In genomic region chr5:92196895-92197811, GRCm38 (mm10) we compare ENCODE assay signal across 13 mouse cellular contexts. TPM values are rescaled to one million over a fixed set of nuclear protein-coding genes. Genes with fewer than 3 reads are reported as not detected.
DNase-seq lines count a peak whose midpoint lies in the region; ATAC-seq lines count a peak whose summit lies in the region.
"Had no signal": no experiment of that assay in that cellular context is flagged by ENCODE, and none has a peak within 500 bp of the region (broad histone marks: within the 10 kb centered on the region; RNA-seq: fewer than 3 reads in every experiment).

No protein-coding gene starts in this region.

- 91% methylated on average over 15 of the region's 15 CpGs for WGBS in midbrain, embryonic 11.5 days
- WGBS in midbrain, embryonic 10.5 days = 91% methylated on average over 15 of the region's 15 CpGs
- WGBS in hindbrain, embryonic 14.5 days = 54% methylated on average over 15 of the region's 15 CpGs
- 51% methylated on average over 15 of the region's 15 CpGs for WGBS in neural tube, embryonic 15.5 days
- WGBS in heart, embryonic 11.5 days (ENCODE audit: insufficient replicate concordance) = 84% methylated on average over 15 of the region's 15 CpGs

- DNase-seq in midbrain, embryonic 11.5 days (ENCODE audit: low spot score, missing footprints) = peak; percentile 80
- no peak for DNase-seq in midbrain, embryonic 10.5 days (ENCODE audit: low spot score)
- peak; percentile 38 for DNase-seq in hindbrain, embryonic 14.5 days (ENCODE audit: low spot score)
- DNase-seq in layer of hippocampus, postnatal 36 days = no peak
- DNase-seq: gastrocnemius, postnatal 36 days had no signal

- H3K9ac ChIP-seq in midbrain, embryonic 11.5 days (ENCODE audit: low read length) = no peak overlapping the region
- no peak overlapping the region for H3K9ac ChIP-seq in hindbrain, embryonic 14.5 days
- H3K9ac ChIP-seq in neural tube, embryonic 15.5 days (replicated peaks) = no peak overlapping the region
- no peak overlapping the region for H3K9ac ChIP-seq in heart, embryonic 11.5 days (ENCODE audit: low read depth, low read length)
- H3K9ac ChIP-seq: liver, embryonic 14.5 days had no signal

- ATAC-seq in midbrain, embryonic 11.5 days (ENCODE audit: low FRiP score) = peak; percentile 46; the same call in 1 of the 2 replicates
- 0 out of 2 replicates have a peak, but pooled peaks have one; percentile 27 for ATAC-seq in erythroid progenitor cell, adult 5-6 weeks (replicated peaks; ENCODE audit: low FRiP score, poor library complexity, severe bottlenecking)
- peak; percentile 63 for ATAC-seq in hindbrain, embryonic 14.5 days (ENCODE audit: low FRiP score)
- peak; percentile 60; the same call in 1 of the 2 replicates for ATAC-seq in neural tube, embryonic 15.5 days (ENCODE audit: low FRiP score)
- no peak for ATAC-seq in heart, embryonic 11.5 days (replicated peaks; ENCODE audit: insufficient number of reproducible peaks, low FRiP score, low TSS enrichment)

- H3K27ac ChIP-seq in midbrain, embryonic 11.5 days (ENCODE audit: low read depth, low read length) = no peak overlapping the region
- no peak overlapping the region for H3K27ac ChIP-seq in midbrain, embryonic 10.5 days (replicated peaks)
- peak overlapping the region; percentile 64 for H3K27ac ChIP-seq in hindbrain, embryonic 14.5 days
- peak overlapping the region; percentile 37; the same call in 1 of the 2 replicates for H3K27ac ChIP-seq in neural tube, embryonic 15.5 days (replicated peaks)
- no peak overlapping the region for H3K27ac ChIP-seq in heart, embryonic 11.5 days (ENCODE audit: low read depth, low read length)
- H3K27ac ChIP-seq: left cerebral cortex, adult 2 months; liver, embryonic 14.5 days had no signal

- H3K4me2 ChIP-seq in midbrain, embryonic 11.5 days = no peak overlapping the region
- H3K4me2 ChIP-seq in hindbrain, embryonic 14.5 days (replicated peaks) = no peak overlapping the region
- H3K4me2 ChIP-seq in neural tube, embryonic 15.5 days = no peak overlapping the region
- no peak overlapping the region for H3K4me2 ChIP-seq in heart, embryonic 11.5 days

- no peaks in the 10 kb centered on the region for H3K4me1 ChIP-seq in midbrain, embryonic 11.5 days (ENCODE audit: control insufficient read depth, insufficient read depth, low read length)
- no peaks in the 10 kb centered on the region for H3K4me1 ChIP-seq in midbrain, embryonic 10.5 days
- H3K4me1 ChIP-seq in hindbrain, embryonic 14.5 days (replicated peaks; ENCODE audit: control insufficient read depth, insufficient read depth, low read length) = no peaks in the 10 kb centered on the region
- peaks cover 14% of the 10 kb centered on the region for H3K4me1 ChIP-seq in neural tube, embryonic 15.5 days
- no peaks in the 10 kb centered on the region for H3K4me1 ChIP-seq in heart, embryonic 11.5 days (ENCODE audit: control insufficient read depth, insufficient read depth, low read length)

- peaks cover 8% of the 10 kb centered on the region; the same call in 1 of the 2 replicates for H3K36me3 ChIP-seq in midbrain, embryonic 11.5 days (ENCODE audit: control insufficient read depth, insufficient read depth, low read length)
- H3K36me3 ChIP-seq in midbrain, embryonic 10.5 days = peaks cover 93% of the 10 kb centered on the region
- peaks cover 77% of the 10 kb centered on the region for H3K36me3 ChIP-seq in hindbrain, embryonic 14.5 days (replicated peaks; ENCODE audit: control insufficient read depth, insufficient read depth)
- peaks cover 82% of the 10 kb centered on the region for H3K36me3 ChIP-seq in neural tube, embryonic 15.5 days
- H3K36me3 ChIP-seq in heart, embryonic 11.5 days (ENCODE audit: control insufficient read depth, insufficient read depth, low read length) = peaks cover 38% of the 10 kb centered on the region

- no peaks in the 10 kb centered on the region for H3K9me3 ChIP-seq in midbrain, embryonic 11.5 days (ENCODE audit: control insufficient read depth, low read length)
- H3K9me3 ChIP-seq in midbrain, embryonic 10.5 days (replicated peaks) = no peaks in the 10 kb centered on the region
- no peaks in the 10 kb centered on the region for H3K9me3 ChIP-seq in hindbrain, embryonic 14.5 days (ENCODE audit: control insufficient read depth, low read length)
- H3K9me3 ChIP-seq in neural tube, embryonic 15.5 days (replicated peaks) = no peaks in the 10 kb centered on the region
- no peaks in the 10 kb centered on the region for H3K9me3 ChIP-seq in heart, embryonic 11.5 days (replicated peaks; ENCODE audit: control insufficient read depth, low read length)
- H3K9me3 ChIP-seq: megakaryocyte, embryonic 14.5 days had no signal

- H3K4me3 ChIP-seq in midbrain, embryonic 11.5 days (ENCODE audit: low read depth, low read length) = no peak overlapping the region
- H3K4me3 ChIP-seq in midbrain, embryonic 10.5 days = no peak overlapping the region
- H3K4me3 ChIP-seq in hindbrain, embryonic 14.5 days (replicated peaks; ENCODE audit: low read length) = no peak overlapping the region
- no peak overlapping the region for H3K4me3 ChIP-seq in neural tube, embryonic 15.5 days (replicated peaks)
- no peak overlapping the region for H3K4me3 ChIP-seq in heart, embryonic 11.5 days (ENCODE audit: low read depth, low read length)
- H3K4me3 ChIP-seq: left cerebral cortex, adult 2 months; megakaryocyte, embryonic 14.5 days had no signal

- H3K27me3 ChIP-seq in midbrain, embryonic 11.5 days (ENCODE audit: control insufficient read depth, insufficient read depth, low read length) = no peaks in the 10 kb centered on the region
- no peaks in the 10 kb centered on the region for H3K27me3 ChIP-seq in midbrain, embryonic 10.5 days (ENCODE audit: low read depth, poor library complexity, severe bottlenecking)
- H3K27me3 ChIP-seq in hindbrain, embryonic 14.5 days (ENCODE audit: control insufficient read depth, insufficient read depth, low read length) = no peaks in the 10 kb centered on the region
- no peaks in the 10 kb centered on the region for H3K27me3 ChIP-seq in neural tube, embryonic 15.5 days (replicated peaks)
- H3K27me3 ChIP-seq in heart, embryonic 11.5 days (ENCODE audit: control insufficient read depth, insufficient read depth, low read length) = no peaks in the 10 kb centered on the region
- H3K27me3 ChIP-seq: megakaryocyte, embryonic 14.5 days had no signal

RNA-seq across cellular contexts. Expression of gene U90926, which starts 18.1 kb away (rescaled TPM):
- not detected in 2 replicates for polyA plus RNA-seq in midbrain, embryonic 11.5 days (2014; fragmentation: Nextera tagmentation; extraction: Ambion mirVana)
- not detected in 2 replicates for polyA plus RNA-seq in midbrain, embryonic 10.5 days (2016; fragmentation: Nextera tagmentation; extraction: Ambion mirVana)
- total RNA-seq in erythroid progenitor cell, adult 5-6 weeks (2015; ENCODE audit: low replicate concordance) = not detected in 2 replicates
- not detected in 2 replicates for total RNA-seq in erythroid progenitor cell, adult 5-6 weeks (2017; ENCODE audit: low replicate concordance)
- not detected in 2 replicates for polyA plus RNA-seq in hindbrain, embryonic 14.5 days (2014; fragmentation: Nextera tagmentation; extraction: Ambion mirVana)
- polyA plus RNA-seq in neural tube, embryonic 15.5 days (2015; fragmentation: Nextera tagmentation; extraction: Ambion mirVana) = not detected in 2 replicates
- not detected in 2 replicates for polyA plus RNA-seq in heart, embryonic 11.5 days (2014; fragmentation: Nextera tagmentation; extraction: Ambion mirVana)
- total RNA-seq in layer of hippocampus, postnatal 36 days (2021) = not detected
- total RNA-seq: common myeloid progenitor, adult 5-6 weeks; gastrocnemius, postnatal 36 days; left cerebral cortex, adult 2 months had no signal
- polyA plus RNA-seq: heart, postnatal 0 days; liver, embryonic 14.5 days had no signal

RNA-seq across cellular contexts. Expression of gene Ppef2, which starts 58.9 kb away (rescaled TPM):
- polyA plus RNA-seq in midbrain, embryonic 11.5 days (2014; fragmentation: Nextera tagmentation; extraction: Ambion mirVana) = 0.17 TPM in 1 of 2 replicates, not detected in the other
- polyA plus RNA-seq in midbrain, embryonic 10.5 days (2016; fragmentation: Nextera tagmentation; extraction: Ambion mirVana) = 0.35 and 0.47 TPM in 2 replicates
- total RNA-seq in erythroid progenitor cell, adult 5-6 weeks (2015; ENCODE audit: low replicate concordance) = not detected in 2 replicates
- not detected in 2 replicates for total RNA-seq in erythroid progenitor cell, adult 5-6 weeks (2017; ENCODE audit: low replicate concordance)
- 0.34 and 0.84 TPM in 2 replicates for polyA plus RNA-seq in hindbrain, embryonic 14.5 days (2014; fragmentation: Nextera tagmentation; extraction: Ambion mirVana)
- 0.50 TPM in 1 of 2 replicates, not detected in the other for polyA plus RNA-seq in neural tube, embryonic 15.5 days (2015; fragmentation: Nextera tagmentation; extraction: Ambion mirVana)
- 0.26 TPM in 1 of 2 replicates, not detected in the other for polyA plus RNA-seq in heart, embryonic 11.5 days (2014; fragmentation: Nextera tagmentation; extraction: Ambion mirVana)
- under 1 TPM; 0.82 to 0.94 TPM for total RNA-seq in layer of hippocampus, postnatal 36 days (2021)
- total RNA-seq: common myeloid progenitor, adult 5-6 weeks; gastrocnemius, postnatal 36 days had no signal
- polyA plus RNA-seq: heart, postnatal 0 days had no signal

RNA-seq across cellular contexts. Expression of gene Uso1, which starts 59.4 kb away (rescaled TPM):
- polyA plus RNA-seq in midbrain, embryonic 11.5 days (2014; fragmentation: Nextera tagmentation; extraction: Ambion mirVana) = 25.9 and 29.4 TPM in 2 replicates
- 38.7 and 39.0 TPM in 2 replicates for polyA plus RNA-seq in midbrain, embryonic 10.5 days (2016; fragmentation: Nextera tagmentation; extraction: Ambion mirVana)
- 28.5 and 44.9 TPM in 2 replicates for total RNA-seq in erythroid progenitor cell, adult 5-6 weeks (2015; ENCODE audit: low replicate concordance)
- total RNA-seq in erythroid progenitor cell, adult 5-6 weeks (2017; ENCODE audit: low replicate concordance) = 20.8 and 36.7 TPM in 2 replicates
- 27.4 and 30.9 TPM in 2 replicates for polyA plus RNA-seq in hindbrain, embryonic 14.5 days (2014; fragmentation: Nextera tagmentation; extraction: Ambion mirVana)
- 36.5 and 37.9 TPM in 2 replicates for polyA plus RNA-seq in neural tube, embryonic 15.5 days (2015; fragmentation: Nextera tagmentation; extraction: Ambion mirVana)
- polyA plus RNA-seq in heart, embryonic 11.5 days (2014; fragmentation: Nextera tagmentation; extraction: Ambion mirVana) = 25.9 and 26.7 TPM in 2 replicates
- 10 to 100 TPM; 84.3 to 84.7 TPM for total RNA-seq in layer of hippocampus, postnatal 36 days (2021)

Comparison
In these comparisons a context has a peak if more than half of its experiments do, and no peak if none do; other contexts are left out.
1. DNase-seq: peak in midbrain, embryonic 11.5 days (single experiment) and hindbrain, embryonic 14.5 days (single experiment); none in midbrain, embryonic 10.5 days (single experiment) and layer of hippocampus, postnatal 36 days (0 of 2).
2. H3K27ac ChIP-seq: peak in hindbrain, embryonic 14.5 days (single experiment) and neural tube, embryonic 15.5 days (single experiment); none in midbrain, embryonic 11.5 days (single experiment), midbrain, embryonic 10.5 days (single experiment) and heart, embryonic 11.5 days (single experiment).